ENCODE assay signal across 8 mouse cellular contexts in genomic region chr1:82838469-82839295, GRCm38 (mm10). TPM values are rescaled to one million over a fixed set of nuclear protein-coding genes. Genes with fewer than 3 reads are reported as not detected.
DNase-seq lines count a peak whose midpoint lies in the region; ATAC-seq lines count a peak whose summit lies in the region.

No protein-coding gene starts in this region.

- peaks cover 20% of the 10 kb centered on the region for H3K4me1 ChIP-seq in kidney, embryonic 16.5 days (ENCODE audit: insufficient read depth, low read length)
- H3K4me1 ChIP-seq in embryonic facial prominence, embryonic 11.5 days (ENCODE audit: control insufficient read depth, insufficient read depth, low read length), result no peaks in the 10 kb centered on the region
- H3K4me1 ChIP-seq in hindbrain, embryonic 15.5 days (replicated peaks), result peaks cover 32% of the 10 kb centered on the region
- H3K4me1 ChIP-seq in midbrain, embryonic 15.5 days, result peaks cover 32% of the 10 kb centered on the region

- ATAC-seq in kidney, embryonic 16.5 days (ENCODE audit: low FRiP score, low TSS enrichment), result peak; percentile 19
- peak; percentile 2 for ATAC-seq in embryonic facial prominence, embryonic 11.5 days (replicated peaks; ENCODE audit: insufficient number of reproducible peaks, low FRiP score, low TSS enrichment, low read depth)
- peak; percentile 58 for ATAC-seq in hindbrain, embryonic 15.5 days (ENCODE audit: low FRiP score, low read depth)
- ATAC-seq in midbrain, embryonic 15.5 days (replicated peaks), result peak; percentile 65

- peak overlapping the region; percentile 70 for H3K4me2 ChIP-seq in kidney, embryonic 16.5 days (replicated peaks; ENCODE audit: low read depth, low read length)
- peak overlapping the region; percentile 53 for H3K4me2 ChIP-seq in embryonic facial prominence, embryonic 11.5 days (ENCODE audit: low read depth, low read length)
- peak overlapping the region; percentile 75 for H3K4me2 ChIP-seq in hindbrain, embryonic 15.5 days
- peak overlapping the region; percentile 58 for H3K4me2 ChIP-seq in midbrain, embryonic 15.5 days

- H3K4me3 ChIP-seq in kidney, embryonic 16.5 days (ENCODE audit: low read length), result peak overlapping the region; percentile 99
- H3K4me3 ChIP-seq in embryonic facial prominence, embryonic 11.5 days (ENCODE audit: low read depth, low read length), result peak overlapping the region; percentile 97
- H3K4me3 ChIP-seq in hindbrain, embryonic 15.5 days, result peak overlapping the region; percentile 91
- peak overlapping the region; percentile 89 for H3K4me3 ChIP-seq in midbrain, embryonic 15.5 days

- no peak overlapping the region for H3K27ac ChIP-seq in kidney, embryonic 16.5 days (ENCODE audit: low read length)
- H3K27ac ChIP-seq in embryonic facial prominence, embryonic 11.5 days (replicated peaks; ENCODE audit: low read depth, low read length), result no peak overlapping the region
- peak overlapping the region; percentile 90 for H3K27ac ChIP-seq in hindbrain, embryonic 15.5 days (replicated peaks)
- peak overlapping the region; percentile 91 for H3K27ac ChIP-seq in midbrain, embryonic 15.5 days

- H3K9me3 ChIP-seq in kidney, embryonic 16.5 days (ENCODE audit: low read length), result no peaks in the 10 kb centered on the region
- H3K9me3 ChIP-seq in embryonic facial prominence, embryonic 11.5 days (replicated peaks; ENCODE audit: control insufficient read depth, low read length), result no peaks in the 10 kb centered on the region
- H3K9me3 ChIP-seq in hindbrain, embryonic 15.5 days, result no peaks in the 10 kb centered on the region
- no peaks in the 10 kb centered on the region for H3K9me3 ChIP-seq in midbrain, embryonic 15.5 days

- 0 out of 2 replicates have a peak, but pooled peaks cover 3% of the 10 kb centered on the region for H3K36me3 ChIP-seq in kidney, embryonic 16.5 days (ENCODE audit: insufficient read depth, low read length)
- H3K36me3 ChIP-seq in embryonic facial prominence, embryonic 11.5 days (replicated peaks; ENCODE audit: control insufficient read depth, insufficient read depth, low read depth, low read length), result no peaks in the 10 kb centered on the region
- H3K36me3 ChIP-seq in hindbrain, embryonic 15.5 days, result no peaks in the 10 kb centered on the region
- no peaks in the 10 kb centered on the region for H3K36me3 ChIP-seq in midbrain, embryonic 15.5 days (replicated peaks)

- 27% methylated on average over 18 of the region's 18 CpGs for WGBS in kidney, embryonic 16.5 days
- 32% methylated on average over 18 of the region's 18 CpGs for WGBS in embryonic facial prominence, embryonic 11.5 days
- 27% methylated on average over 18 of the region's 18 CpGs for WGBS in hindbrain, embryonic 15.5 days
- WGBS in midbrain, embryonic 15.5 days, result 30% methylated on average over 18 of the region's 18 CpGs

- DNase-seq in kidney, adult 8-10 months, result no peak
- DNase-seq in embryonic facial prominence, embryonic 11.5 days (ENCODE audit: low spot score), result no peak
- no peak for DNase-seq in layer of hippocampus, postnatal 10 days (ENCODE audit: low spot score in 2 of 2)
- no peak for DNase-seq in thymus, postnatal 4 days
- no peak for DNase-seq in adrenal gland, adult 8-10 months

- H3K9ac ChIP-seq in kidney, embryonic 16.5 days (replicated peaks; ENCODE audit: low read length), result peak overlapping the region; percentile 94
- peak overlapping the region; percentile 90 for H3K9ac ChIP-seq in embryonic facial prominence, embryonic 11.5 days (replicated peaks; ENCODE audit: low read length)
- peak overlapping the region; percentile 33 for H3K9ac ChIP-seq in hindbrain, embryonic 15.5 days
- peak overlapping the region; percentile 47 for H3K9ac ChIP-seq in midbrain, embryonic 15.5 days

- no peaks in the 10 kb centered on the region for H3K27me3 ChIP-seq in kidney, embryonic 16.5 days (ENCODE audit: insufficient read depth, low read length)
- no peaks in the 10 kb centered on the region for H3K27me3 ChIP-seq in embryonic facial prominence, embryonic 11.5 days (ENCODE audit: control insufficient read depth, insufficient read depth, low read length)
- H3K27me3 ChIP-seq in hindbrain, embryonic 15.5 days, result no peaks in the 10 kb centered on the region
- no peaks in the 10 kb centered on the region for H3K27me3 ChIP-seq in midbrain, embryonic 15.5 days (replicated peaks)

RNA-seq across cellular contexts. Expression of gene Agfg1, which starts 0.6 kb away (rescaled TPM):
- 28.0 and 28.2 TPM in 2 replicates for polyA plus RNA-seq in kidney, embryonic 16.5 days (2015; fragmentation: Nextera tagmentation; extraction: Ambion mirVana)
- 48.6 and 51.6 TPM in 2 replicates for polyA plus RNA-seq in embryonic facial prominence, embryonic 11.5 days (2014; fragmentation: Nextera tagmentation; extraction: Ambion mirVana)
- 26.6 TPM in 2 replicates for polyA plus RNA-seq in hindbrain, embryonic 15.5 days (2015; fragmentation: Nextera tagmentation; extraction: Ambion mirVana)
- 25.2 and 28.3 TPM in 2 replicates for polyA plus RNA-seq in midbrain, embryonic 15.5 days (2015; fragmentation: Nextera tagmentation; extraction: Ambion mirVana)
- total RNA-seq in layer of hippocampus, postnatal 10 days (2021), result 10 to 100 TPM; 80.2 to 85.8 TPM
- total RNA-seq in adrenal gland, adult 8-10 months (2022), result 10 to 100 TPM; 42.8 to 63.0 (median 58.2) TPM

Comparison
In these comparisons a context has a peak if more than half of its experiments do, and no peak if none do; other contexts are left out.
1. ATAC-seq: peak in every context shown above with its lines; median percentile 65 in midbrain, embryonic 15.5 days; 58 in hindbrain, embryonic 15.5 days; 19 in kidney, embryonic 16.5 days; 2 in embryonic facial prominence, embryonic 11.5 days.
2. H3K27ac ChIP-seq: peak in hindbrain, embryonic 15.5 days (single experiment) and midbrain, embryonic 15.5 days (single experiment); none in kidney, embryonic 16.5 days (single experiment) and embryonic facial prominence, embryonic 11.5 days (single experiment).
3. H3K9ac ChIP-seq: peak in every context shown above with its lines; median percentile 94 in kidney, embryonic 16.5 days; 90 in embryonic facial prominence, embryonic 11.5 days; 47 in midbrain, embryonic 15.5 days; 33 in hindbrain, embryonic 15.5 days.
4. Peak in every context shown above with its lines, with median percentiles within 50 percentile points of each other: H3K4me2 ChIP-seq and H3K4me3 ChIP-seq.